8 mouse cellular contexts compared by ENCODE assay signal in genomic region chr5:142448076-142448475, GRCm38 (mm10). TPM values are rescaled to one million over a fixed set of nuclear protein-coding genes. Genes with fewer than 3 reads are reported as not detected.
DNase-seq lines count a peak whose midpoint lies in the region; ATAC-seq and TF ChIP-seq lines count a peak whose summit lies in the region.

No protein-coding gene starts in this region.

- H3K27me3 ChIP-seq in E14TG2a.4 (ENCODE audit: insufficient read depth, low read length) = no peaks in the 10 kb centered on the region
- 0 out of 2 replicates have a peak, but pooled peaks cover under 1% of the 10 kb centered on the region for H3K27me3 ChIP-seq in forebrain, embryonic 13.5 days
- no peaks in the 10 kb centered on the region for H3K27me3 ChIP-seq in liver, embryonic 15.5 days
- no peaks in the 10 kb centered on the region for H3K27me3 ChIP-seq in neural tube, embryonic 13.5 days

- H3K9me3 ChIP-seq in E14TG2a.4 (ENCODE audit: low read length) = no peaks in the 10 kb centered on the region
- H3K9me3 ChIP-seq in forebrain, embryonic 13.5 days (replicated peaks) = no peaks in the 10 kb centered on the region
- no peaks in the 10 kb centered on the region for H3K9me3 ChIP-seq in liver, embryonic 15.5 days (replicated peaks)
- H3K9me3 ChIP-seq in neural tube, embryonic 13.5 days = no peaks in the 10 kb centered on the region

- H3K27ac ChIP-seq in forebrain, embryonic 13.5 days = peak overlapping the region; percentile 57
- no peak overlapping the region for H3K27ac ChIP-seq in liver, embryonic 15.5 days (replicated peaks)
- peak overlapping the region; percentile 59 for H3K27ac ChIP-seq in neural tube, embryonic 13.5 days (replicated peaks)

- WGBS in forebrain, embryonic 13.5 days = 10% methylated on average over 9 of the region's 9 CpGs
- 4% methylated on average over 9 of the region's 9 CpGs for WGBS in liver, embryonic 15.5 days (ENCODE audit: insufficient replicate concordance)
- 5% methylated on average over 9 of the region's 9 CpGs for WGBS in neural tube, embryonic 13.5 days

- no peak overlapping the region for H3K9ac ChIP-seq in forebrain, embryonic 13.5 days
- H3K9ac ChIP-seq in liver, embryonic 15.5 days = no peak overlapping the region
- H3K9ac ChIP-seq in neural tube, embryonic 13.5 days = 0 out of 2 replicates have a peak overlapping the region, but pooled peaks have one; percentile 12

- peak; percentile 89 for TF ChIP-seq CTCF in E14TG2a.4 (conservative IDR thresholded peaks at IDR 0.05; ENCODE audit: low read length)

- H3K36me3 ChIP-seq in E14TG2a.4 (ENCODE audit: insufficient read depth, low read length) = peaks cover 38% of the 10 kb centered on the region
- peaks cover 31% of the 10 kb centered on the region for H3K36me3 ChIP-seq in forebrain, embryonic 13.5 days (ENCODE audit: poor library complexity, severe bottlenecking)
- peaks cover 31% of the 10 kb centered on the region for H3K36me3 ChIP-seq in liver, embryonic 15.5 days (replicated peaks)
- peaks cover 30% of the 10 kb centered on the region for H3K36me3 ChIP-seq in neural tube, embryonic 13.5 days

- H3K4me2 ChIP-seq in forebrain, embryonic 13.5 days = no peak overlapping the region
- H3K4me2 ChIP-seq in liver, embryonic 15.5 days = no peak overlapping the region; the same call in 1 of the 2 replicates
- 0 out of 2 replicates have a peak overlapping the region, but pooled peaks have one; percentile 14 for H3K4me2 ChIP-seq in neural tube, embryonic 13.5 days

- peak; percentile 76 for ATAC-seq in forebrain, embryonic 13.5 days
- ATAC-seq in liver, embryonic 15.5 days (ENCODE audit: insufficient read depth) = peak; percentile 11; the same call in 1 of the 2 replicates
- ATAC-seq in neural tube, embryonic 13.5 days (ENCODE audit: low read depth) = peak; percentile 73

- intact Hi-C loops in heart, postnatal 10 days (cut with DNase I) = loop anchor here (1.0 to 10.0 kb wide), 7 partner anchors 47 to 1601 kb away; partner anchors contain the start of genes Foxk1 and Sdk1

- H3K4me1 ChIP-seq in E14TG2a.4 (replicated peaks; ENCODE audit: low read depth, low read length) = peaks cover 95% of the 10 kb centered on the region
- H3K4me1 ChIP-seq in forebrain, embryonic 13.5 days = peaks cover 25% of the 10 kb centered on the region
- H3K4me1 ChIP-seq in liver, embryonic 15.5 days (replicated peaks) = peaks cover 59% of the 10 kb centered on the region
- H3K4me1 ChIP-seq in neural tube, embryonic 13.5 days (replicated peaks) = peaks cover 42% of the 10 kb centered on the region

- peak overlapping the region; percentile 13; the same call in 1 of the 2 replicates for H3K4me3 ChIP-seq in E14TG2a.4 (replicated peaks; ENCODE audit: low read length)
- no peak overlapping the region for H3K4me3 ChIP-seq in forebrain, embryonic 13.5 days
- no peak overlapping the region for H3K4me3 ChIP-seq in liver, embryonic 15.5 days (replicated peaks)
- H3K4me3 ChIP-seq in neural tube, embryonic 13.5 days = no peak overlapping the region

- DNase-seq in c-Kit-positive CD71-positive TER-119-positive erythroid progenitor cells, embryonic 14.5 days (ENCODE audit: low spot score) = peak; percentile 84
- peak; percentile 91 to 95 for DNase-seq in heart, postnatal 10 days
- peak; percentile 94 for DNase-seq in kidney, postnatal 4 days
- DNase-seq in telencephalon, adult 2 months (ENCODE audit: low read depth, low spot score) = peak; percentile 87

RNA-seq across cellular contexts. Expression of gene Ap5z1, which starts 15.7 kb away (rescaled TPM):
- polyA plus RNA-seq in forebrain, embryonic 13.5 days (2015; fragmentation: Nextera tagmentation; extraction: Ambion mirVana) = 12.0 and 12.2 TPM in 2 replicates
- total RNA-seq in heart, postnatal 10 days (2021) = 1 to 10 TPM; 6.4 to 8.1 TPM
- 4.2 and 5.6 TPM in 2 replicates for polyA plus RNA-seq in liver, embryonic 15.5 days (2015; fragmentation: Nextera tagmentation; extraction: Ambion mirVana)
- polyA plus RNA-seq in neural tube, embryonic 13.5 days (2015; fragmentation: Nextera tagmentation; extraction: Ambion mirVana) = 10.9 and 14.1 TPM in 2 replicates

RNA-seq across cellular contexts. Expression of gene Foxk1, which starts 46.8 kb away (rescaled TPM):
- 3.1 and 3.3 TPM in 2 replicates for polyA plus RNA-seq in forebrain, embryonic 13.5 days (2015; fragmentation: Nextera tagmentation; extraction: Ambion mirVana)
- total RNA-seq in heart, postnatal 10 days (2021) = 10 to 100 TPM; 16.8 to 19.0 TPM
- 2.0 and 2.1 TPM in 2 replicates for polyA plus RNA-seq in liver, embryonic 15.5 days (2015; fragmentation: Nextera tagmentation; extraction: Ambion mirVana)
- polyA plus RNA-seq in neural tube, embryonic 13.5 days (2015; fragmentation: Nextera tagmentation; extraction: Ambion mirVana) = 5.6 and 7.2 TPM in 2 replicates

Comparison
In these comparisons a context has a peak if more than half of its experiments do, and no peak if none do; other contexts are left out.
1. ATAC-seq: peak in every context shown above with its lines; median percentile 76 in forebrain, embryonic 13.5 days; 73 in neural tube, embryonic 13.5 days; 11 in liver, embryonic 15.5 days.